Mouse (Mus musculus) ES-E14 (cell line): Measurements from ENCODE around the gene Tanc2.

ENCODE experiments used
- CHD2 ChIP-seq: IDR thresholded peaks from 2 replicates; pipeline ENCODE4 v1.6.1; 2014; ENCODE audit warnings: mild to moderate bottlenecking, low read depth, low read length, inconsistent platforms
- HCFC1 ChIP-seq: IDR thresholded peaks from 2 replicates; pipeline ENCODE4 v1.6.1; 2012; ENCODE audit warnings: low read length, inconsistent platforms, borderline replicate concordance; ENCODE audit not compliant: insufficient read depth
- MAFK ChIP-seq: IDR thresholded peaks from 2 replicates; pipeline ENCODE4 v1.6.1; 2014; ENCODE audit warnings: mild to moderate bottlenecking, low read depth, low read length, inconsistent platforms; ENCODE audit not compliant: insufficient read depth
- ZC3H11A ChIP-seq: IDR thresholded peaks from 2 replicates; pipeline ENCODE4 v1.6.1; 2012; ENCODE audit warnings: low read depth, mild to moderate bottlenecking, inconsistent platforms, low read length, borderline replicate concordance
- ZNF384 ChIP-seq: IDR thresholded peaks from 2 replicates; pipeline ENCODE4 v1.6.1; 2012; ENCODE audit warnings: low read depth, low read length, inconsistent platforms

GRCm38 (mm10) chr11:105760346-105760745 lies 170.6 kb downstream of the Tanc2 start:
- TF ChIP-seq MAFK (no peak), HCFC1 (no peak), CHD2 (no peak), ZC3H11A (no peak), ZNF384 (no peak)
